Mouse (Mus musculus) kidney, adult 2 months (tissue): ENCODE data around the gene Tm7sf3. TPM values are rescaled to one million over a fixed set of nuclear protein-coding genes. Genes with fewer than 3 reads are reported as not detected.
A peak's percentile ranks its signal among the peaks of the same experiment; 100 is the strongest.

Source experiments
- DNase-seq: peaks from one replicate; pipeline ENCODE4 v3.0.0; 2021
- H3K27ac ChIP-seq: fragments of 200-500 bp; 2 replicates; pipeline ENCODE4 v1.5.1; 2012; ENCODE audit warnings: low read depth, low read length, control low read depth, inconsistent platforms; ENCODE audit not compliant: insufficient read depth
- H3K27me3 ChIP-seq: fragments of 200-500 bp; replicated peaks from 2 replicates; pipeline ENCODE4 v1.6.1; 2012; ENCODE audit warnings: mild to moderate bottlenecking, moderate library complexity, low read length, inconsistent platforms; ENCODE audit not compliant: control insufficient read depth, insufficient read depth
- H3K36me3 ChIP-seq: fragments of 200-500 bp; 2 replicates; pipeline ENCODE4 v1.6.1; 2012; ENCODE audit warnings: mild to moderate bottlenecking, moderate library complexity, low read length, inconsistent platforms; ENCODE audit not compliant: control insufficient read depth, insufficient read depth
- H3K4me1 ChIP-seq: fragments of 200-500 bp; 2 replicates; pipeline ENCODE4 v1.6.1; 2011; ENCODE audit warnings: low read length; ENCODE audit not compliant: control insufficient read depth, insufficient read depth
- H3K4me3 ChIP-seq: fragments of 200-500 bp; 2 replicates; pipeline ENCODE4 v1.5.1; 2011; ENCODE audit warnings: mild to moderate bottlenecking, low read depth, low read length, control low read depth; ENCODE audit not compliant: insufficient read depth
- CTCF ChIP-seq: fragments of 200-500 bp; conservative IDR thresholded peaks from 2 replicates; pipeline ENCODE4 v1.5.1; 2011; ENCODE audit warnings: low read depth, mild to moderate bottlenecking, control low read depth, low read length, moderate library complexity, mixed read lengths; ENCODE audit not compliant: insufficient read depth, insufficient read length
- POLR2A ChIP-seq: fragments of 200-500 bp; IDR thresholded peaks from one replicate; pipeline ENCODE4 v1.6.1; 2011; ENCODE audit warnings: low read depth, low read length, control low read depth
- WGBS: fragments of 180-500 bp; shearing (Covaris S2); methylation state at CpG from one replicate; pipeline ENCODE4 v1.1.7; 2018; 5-methylcytosine and 5-hydroxymethylcytosine counted together
- polyA plus RNA-seq: library from polyadenylated mRNA; depleted of rRNA; stranded (reverse); fragments of >200 nt; gene quantifications from 2 replicates; pipeline ENCODE4 v1.2.3, GENCODE M21; 2012

The Tm7sf3 gene
- polyA plus RNA-seq, 1 experiment = 34.8 TPM

GRCm38 (mm10) chr6:146612736-146613135 is 29.9 kb downstream of the Tm7sf3 start:
- no peak for DNase-seq
- Histone ChIP-seq H3K27ac (no peak overlapping the region), H3K27me3 (no peaks in the 10 kb centered on the region), H3K36me3 (peaks cover 9% of the 10 kb centered on the region), H3K4me1 (no peaks in the 10 kb centered on the region), H3K4me3 (no peak overlapping the region)
- TF ChIP-seq POLR2A (no peak), CTCF (no peak)
- 87% methylated on average over 5 of the region's 5 CpGs for whole genome bisulfite sequencing

DNA sequence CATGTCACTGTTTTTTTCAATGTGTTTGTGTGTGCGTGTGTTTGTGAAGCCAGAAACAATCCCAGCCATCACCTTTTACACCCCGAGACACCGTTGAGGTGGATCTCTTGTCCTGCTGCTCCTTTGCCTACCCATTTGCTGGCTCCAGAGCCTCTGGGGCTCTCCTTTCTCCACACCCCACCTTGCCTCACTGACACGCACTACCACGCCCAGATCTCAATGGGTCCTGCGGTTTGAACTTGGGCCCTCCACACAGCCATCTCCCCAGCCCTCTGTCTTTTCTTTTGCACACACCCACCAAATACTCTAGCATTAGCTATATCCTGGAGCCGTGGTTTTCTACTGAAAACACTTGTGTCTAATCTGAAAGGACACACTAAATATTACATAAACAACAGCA is 30.7 kb downstream of the Tm7sf3 start:
- H3K27me3 ChIP-seq = no peaks in the 10 kb centered on the region
- no peak overlapping the region for H3K4me3 ChIP-seq
- 91% methylated on average over 7 of the region's 7 CpGs for WGBS
- TF ChIP-seq CTCF = no peak
- no peak for TF ChIP-seq POLR2A
- no peak for DNase-seq
- peaks cover 6% of the 10 kb centered on the region for H3K36me3 ChIP-seq
- no peak overlapping the region for H3K27ac ChIP-seq
- no peaks in the 10 kb centered on the region for H3K4me1 ChIP-seq

GRCm38 (mm10) chr6:146611385-146611784 is 31.2 kb downstream of the Tm7sf3 start:
- Histone ChIP-seq H3K4me1 (no peaks in the 10 kb centered on the region), H3K27me3 (no peaks in the 10 kb centered on the region), H3K27ac (no peak overlapping the region), H3K36me3 (peaks cover 6% of the 10 kb centered on the region), H3K4me3 (no peak overlapping the region)
- no peak for DNase-seq
- no peak for TF ChIP-seq CTCF
- TF ChIP-seq POLR2A = no peak
- WGBS = 71% methylated on average over 6 of the region's 6 CpGs

- Histone ChIP-seq H3K27ac (no peak overlapping the region), H3K27me3 (no peaks in the 10 kb centered on the region), H3K36me3 (peaks cover 2% of the 10 kb centered on the region; the same call in 1 of the 2 replicates), H3K4me3 (no peak overlapping the region), H3K4me1 (no peaks in the 10 kb centered on the region)
- peak; percentile 5 for DNase-seq
- TF ChIP-seq POLR2A (no peak), CTCF (no peak)
- WGBS = 39% methylated on average over 10 of the region's 10 CpGs
Measured at GRCm38 (mm10) chr6:146603651-146604050, 39.0 kb downstream of the Tm7sf3 start.

DNA sequence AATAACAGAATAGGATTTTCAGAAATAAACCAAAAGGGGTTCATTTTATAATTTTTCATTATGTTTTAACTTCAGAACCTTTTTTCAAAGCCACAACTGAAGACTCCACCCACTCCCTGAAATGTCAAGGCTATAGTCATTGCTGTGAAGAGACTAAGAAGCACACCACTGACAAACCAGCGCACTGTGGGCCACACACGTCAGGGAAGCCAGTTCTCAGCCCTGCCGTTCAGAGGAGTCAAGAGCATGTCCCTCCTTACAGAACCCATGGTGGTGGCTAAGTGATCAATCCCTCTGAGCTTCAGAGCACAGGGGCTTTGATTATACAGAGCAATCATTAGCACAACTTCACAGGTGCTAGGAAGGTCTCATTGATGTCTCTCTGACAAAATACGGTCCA is 40.0 kb downstream of the Tm7sf3 start:
- no peak for TF ChIP-seq CTCF
- TF ChIP-seq POLR2A = no peak
- no peak for DNase-seq
- Histone ChIP-seq H3K4me1 (no peaks in the 10 kb centered on the region), H3K27me3 (no peaks in the 10 kb centered on the region), H3K36me3 (peaks cover 5% of the 10 kb centered on the region; the same call in 1 of the 2 replicates), H3K27ac (no peak overlapping the region), H3K4me3 (no peak overlapping the region)
- WGBS = 63% methylated on average over 4 of the region's 4 CpGs

DNA sequence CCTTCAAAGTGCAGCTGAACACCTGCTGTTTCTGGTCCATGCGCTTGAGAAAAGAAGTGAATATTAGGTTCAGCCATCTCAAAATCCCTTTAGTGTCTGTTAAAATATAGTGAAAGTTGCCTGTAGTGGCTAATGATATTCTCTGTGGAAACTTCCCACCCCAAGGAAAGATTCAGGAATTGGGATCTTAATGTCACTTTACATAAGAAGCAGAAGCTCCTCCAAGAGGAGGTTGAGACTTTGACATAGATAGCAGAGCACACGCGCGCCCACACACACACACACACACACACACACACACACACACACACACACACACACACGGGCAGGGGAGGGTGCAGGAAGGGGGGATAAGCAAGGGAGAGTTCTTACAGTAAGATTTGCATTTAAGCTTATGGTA is 57.5 kb downstream of the Tm7sf3 start:
- TF ChIP-seq POLR2A (no peak), CTCF (no peak)
- DNase-seq = no peak
- no peaks in the 10 kb centered on the region for H3K4me1 ChIP-seq
- H3K36me3 ChIP-seq = peaks cover 10% of the 10 kb centered on the region
- no peak overlapping the region for H3K4me3 ChIP-seq
- 94% methylated on average over 5 of the region's 5 CpGs for WGBS
- H3K27me3 ChIP-seq = no peaks in the 10 kb centered on the region
- H3K27ac ChIP-seq = no peak overlapping the region

- no peak for DNase-seq
- Histone ChIP-seq H3K27ac (no peak overlapping the region), H3K27me3 (no peaks in the 10 kb centered on the region), H3K4me3 (no peak overlapping the region), H3K36me3 (peaks cover 4% of the 10 kb centered on the region), H3K4me1 (no peaks in the 10 kb centered on the region; the same call in 1 of the 2 replicates)
- TF ChIP-seq POLR2A (no peak), CTCF (no peak)
- WGBS = 71% methylated on average over 2 of the region's 2 CpGs
Measured at GRCm38 (mm10) chr6:146583366-146584046, 59.1 kb downstream of the Tm7sf3 start.
